Mouse (Mus musculus): ENCODE measurements at regions not wholly inside any gene's neighbourhood (a gene's known extent, or its start where the extent isn't known, plus 50 kb on each side); places are given as distances from the start of the nearest gene placed in this dataset.

GRCm38 (mm10) chr13:71631447-71631846 is 332.1 kb downstream of the Irx1 start:
- Histone ChIP-seq H3K4me3 (ENCODE audit: control insufficient read depth in 1 of 2, insufficient read depth in 1 of 2, low read depth in 2 of 2, low read length in 2 of 2) (no peak overlapping the region), H3K27me3 (ENCODE audit: control insufficient read depth in 1 of 2, insufficient read depth in 2 of 2, low read length in 2 of 2) (no peaks in the 10 kb centered on the region), H3K9me3 (replicated peaks; ENCODE audit: insufficient read depth, low read length) (no peaks in the 10 kb centered on the region), H3K9ac (ENCODE audit: control insufficient read depth, low read depth, low read length, poor library complexity, severe bottlenecking) (no peak overlapping the region), H3K79me2 (ENCODE audit: control insufficient read depth, insufficient read depth, low read length, poor library complexity) (no peaks in the 10 kb centered on the region), H3K4me1 (ENCODE audit: control insufficient read depth in 1 of 2, insufficient read depth in 2 of 2, low read length in 2 of 2) (no peaks in the 10 kb centered on the region), H3K27ac (ENCODE audit: control insufficient read depth, low read depth, low read length) (no peak overlapping the region), H3K36me3 (ENCODE audit: control insufficient read depth in 1 of 2, insufficient read depth in 2 of 2, low read length in 2 of 2) (no peaks in the 10 kb centered on the region)
- DNase-seq (ENCODE audit: low read depth, low spot score), result no peak
- TF ChIP-seq MEF2A (IDR thresholded peaks at IDR 0.05; ENCODE audit: extremely low read depth, insufficient replicate concordance, low read depth, low read length, poor library complexity, severe bottlenecking) (no peak), MAFK (IDR thresholded peaks at IDR 0.05; ENCODE audit: borderline replicate concordance, low read depth, low read length) (no peak), USF1 (IDR thresholded peaks at IDR 0.05; ENCODE audit: low read depth, low read length) (no peak)

GRCm38 (mm10) chr13:71617198-71617597 is 346.3 kb downstream of the Irx1 start:
- H3K9ac ChIP-seq (ENCODE audit: control insufficient read depth, low read depth, low read length, poor library complexity, severe bottlenecking), result no peak overlapping the region
- no peaks in the 10 kb centered on the region for H3K36me3 ChIP-seq (ENCODE audit: control insufficient read depth in 1 of 2, insufficient read depth in 2 of 2, low read length in 2 of 2)
- no peak for TF ChIP-seq EP300 (IDR thresholded peaks at IDR 0.05; ENCODE audit: low read depth in 1 of 2, low read length in 2 of 2)
- no peak for TF ChIP-seq MAFK (IDR thresholded peaks at IDR 0.05; ENCODE audit: borderline replicate concordance, low read depth, low read length)
- TF ChIP-seq CHD2 (IDR thresholded peaks at IDR 0.05; ENCODE audit: low read length), result no peak
- TF ChIP-seq ETS1 (IDR thresholded peaks at IDR 0.05; ENCODE audit: low read depth, low read length), result no peak
- no peak for TF ChIP-seq RCOR1 (IDR thresholded peaks at IDR 0.05; ENCODE audit: low read depth, low read length)
- no peak for TF ChIP-seq POLR2AphosphoS5 (IDR thresholded peaks at IDR 0.05; ENCODE audit: borderline replicate concordance, low read depth, low read length)
- TF ChIP-seq POLR2AphosphoS2 (IDR thresholded peaks at IDR 0.05; ENCODE audit: low read length), result no peak
- H3K79me2 ChIP-seq (ENCODE audit: control insufficient read depth, insufficient read depth, low read length, poor library complexity), result no peaks in the 10 kb centered on the region
- H3K4me3 ChIP-seq (ENCODE audit: control insufficient read depth in 1 of 2, insufficient read depth in 1 of 2, low read depth in 2 of 2, low read length in 2 of 2), result no peak overlapping the region
- H3K27ac ChIP-seq (ENCODE audit: control insufficient read depth, low read depth, low read length), result no peak overlapping the region
- no peaks in the 10 kb centered on the region for H3K27me3 ChIP-seq (ENCODE audit: control insufficient read depth in 1 of 2, insufficient read depth in 2 of 2, low read length in 2 of 2)
- no peak for DNase-seq (ENCODE audit: low read depth, low spot score)
- no peaks in the 10 kb centered on the region for H3K9me3 ChIP-seq (replicated peaks; ENCODE audit: insufficient read depth, low read length)
- H3K4me1 ChIP-seq (ENCODE audit: control insufficient read depth in 1 of 2, insufficient read depth in 2 of 2, low read length in 2 of 2), result no peaks in the 10 kb centered on the region

- Histone ChIP-seq H3K79me2 (ENCODE audit: control insufficient read depth, insufficient read depth, low read length, poor library complexity) (no peaks in the 10 kb centered on the region), H3K9me3 (replicated peaks; ENCODE audit: insufficient read depth, low read length) (no peaks in the 10 kb centered on the region), H3K4me3 (ENCODE audit: control insufficient read depth in 1 of 2, insufficient read depth in 1 of 2, low read depth in 2 of 2, low read length in 2 of 2) (no peak overlapping the region), H3K36me3 (ENCODE audit: control insufficient read depth in 1 of 2, insufficient read depth in 2 of 2, low read length in 2 of 2) (no peaks in the 10 kb centered on the region), H3K27me3 (ENCODE audit: control insufficient read depth in 1 of 2, insufficient read depth in 2 of 2, low read length in 2 of 2) (no peaks in the 10 kb centered on the region), H3K9ac (ENCODE audit: control insufficient read depth, low read depth, low read length, poor library complexity, severe bottlenecking) (no peak overlapping the region), H3K27ac (ENCODE audit: control insufficient read depth, low read depth, low read length) (no peak overlapping the region), H3K4me1 (ENCODE audit: control insufficient read depth in 1 of 2, insufficient read depth in 2 of 2, low read length in 2 of 2) (no peaks in the 10 kb centered on the region)
- DNase-seq (ENCODE audit: low read depth, low spot score), result no peak
- TF ChIP-seq TBP (IDR thresholded peaks at IDR 0.05; ENCODE audit: low read depth, low read length), result no peak
- no peak for TF ChIP-seq CHD2 (IDR thresholded peaks at IDR 0.05; ENCODE audit: low read length)
- TF ChIP-seq BHLHE40 (IDR thresholded peaks at IDR 0.05; ENCODE audit: borderline replicate concordance, low read depth, low read length), result no peak
- TF ChIP-seq MAFK (IDR thresholded peaks at IDR 0.05; ENCODE audit: borderline replicate concordance, low read depth, low read length), result no peak
- TF ChIP-seq POLR2A (IDR thresholded peaks at IDR 0.05; ENCODE audit: control insufficient read depth in 1 of 2, insufficient read depth in 1 of 2, low read depth in 1 of 2, low read length in 2 of 2, poor library complexity in 1 of 2), result no peak
- TF ChIP-seq JUND (IDR thresholded peaks at IDR 0.05; ENCODE audit: low read depth, low read length), result no peak
- no peak for TF ChIP-seq ZKSCAN1 (IDR thresholded peaks at IDR 0.05; ENCODE audit: low read depth, low read length)
- TF ChIP-seq UBTF (IDR thresholded peaks at IDR 0.05; ENCODE audit: borderline replicate concordance, insufficient read depth, low read depth, low read length), result no peak
- no peak for TF ChIP-seq USF1 (IDR thresholded peaks at IDR 0.05; ENCODE audit: low read depth, low read length)
- TF ChIP-seq MEF2A (IDR thresholded peaks at IDR 0.05; ENCODE audit: extremely low read depth, insufficient replicate concordance, low read depth, low read length, poor library complexity, severe bottlenecking), result no peak
- no peak for TF ChIP-seq TCF12 (IDR thresholded peaks at IDR 0.05; ENCODE audit: low read depth, low read length)
- no peak for TF ChIP-seq SMC3 (IDR thresholded peaks at IDR 0.05; ENCODE audit: low read depth, low read length)
- TF ChIP-seq NELFE (IDR thresholded peaks at IDR 0.05; ENCODE audit: low read depth, low read length), result no peak
- TF ChIP-seq USF2 (IDR thresholded peaks at IDR 0.05; ENCODE audit: borderline replicate concordance in 1 of 2, insufficient read depth in 1 of 2, low read depth in 1 of 2, low read length in 2 of 2), result no peak
- no peak for TF ChIP-seq HCFC1 (IDR thresholded peaks at IDR 0.05; ENCODE audit: low read depth, low read length)
- TF ChIP-seq ETS1 (IDR thresholded peaks at IDR 0.05; ENCODE audit: low read depth, low read length), result no peak
- TF ChIP-seq SIN3A (IDR thresholded peaks at IDR 0.05; ENCODE audit: low read length), result no peak
- no peak for TF ChIP-seq NRF1 (IDR thresholded peaks at IDR 0.05; ENCODE audit: insufficient read depth, low read depth, low read length, poor library complexity, severe bottlenecking)
- no peak for TF ChIP-seq MYB (IDR thresholded peaks at IDR 0.05; ENCODE audit: low read depth, low read length)
Observed at GRCm38 (mm10) chr13:71612393-71613179, 350.9 kb downstream of the Irx1 start.
